Mouse (Mus musculus) granulocyte monocyte progenitor cell, adult 5-6 weeks (primary cell): Measurements from ENCODE around the gene Zfp235. TPM values are rescaled to one million over a fixed set of nuclear protein-coding genes. Genes with fewer than 3 reads are reported as not detected.

Source experiments
- ATAC-seq: replicated peaks from 2 replicates; pipeline ENCODE4 v1.8.0; 2016; ENCODE audit warnings: mild to moderate bottlenecking, moderate TSS enrichment, inconsistent platforms; ENCODE audit not compliant: poor library complexity, severe bottlenecking
- total RNA-seq, 2 experiments: library from RNA; stranded (forward) in 1 of 2; stranded (reverse) in 1 of 2; fragments of 200-712, 200-1000 nt in 1 of 2; fragments of >200 nt in 1 of 2; fragmentation: Nextera tagmentation in 1 of 2; gene quantifications; 2 replicates each; pipeline ENCODE4 v1.2.3; 2014 to 2017

Gene Zfp235
- total RNA-seq (2014; fragmentation: Nextera tagmentation) (8.6 and 10.4 TPM in 2 replicates), total RNA-seq (2017) (8.9 and 9.6 TPM in 2 replicates)

DNA sequence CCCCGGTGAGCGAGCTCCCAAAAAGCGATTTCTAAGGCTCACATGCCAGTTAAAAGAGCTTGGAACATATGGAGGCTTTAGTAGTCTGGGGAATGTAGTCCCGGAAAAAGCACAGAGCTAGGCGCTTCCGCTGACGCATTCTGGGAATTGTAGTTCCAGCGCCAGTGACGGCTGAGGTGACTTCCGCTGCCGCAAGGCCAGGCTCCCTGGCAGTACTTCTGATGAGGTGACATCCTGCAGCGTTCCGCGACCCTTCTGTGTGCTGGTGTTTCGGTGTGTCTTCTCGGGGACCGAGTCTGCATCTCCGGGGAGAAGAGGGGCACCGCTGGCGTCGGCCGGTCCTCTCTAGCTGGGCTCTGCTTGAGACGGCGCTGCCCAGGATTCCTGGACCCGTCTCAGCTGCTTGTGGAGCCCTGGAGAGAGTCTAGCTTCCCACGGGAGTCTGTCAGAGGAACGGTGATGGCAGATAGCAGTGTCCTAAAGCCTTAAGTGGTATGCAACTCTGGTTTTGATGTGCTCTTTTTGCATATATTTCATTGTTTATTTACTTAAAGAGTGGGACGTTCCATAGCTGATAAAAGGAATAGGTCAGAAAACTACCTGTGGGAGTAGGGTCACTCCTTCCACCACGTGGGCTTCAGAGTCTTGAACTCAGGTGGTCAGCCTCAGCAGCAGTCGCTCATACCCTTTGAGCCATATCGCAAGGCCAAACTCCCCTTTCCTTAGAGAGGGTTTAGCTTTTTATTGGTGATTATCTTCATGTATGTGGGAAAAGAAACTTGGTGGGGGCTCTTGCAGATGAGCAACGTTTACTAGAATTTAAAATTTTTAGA lies at the start of gene Zfp235:
Gene Zfp235, plus strand, starts transcription at position 174 of the 833 bp plus-strand sequence.
- ATAC-seq = peak; percentile 100

DNA sequence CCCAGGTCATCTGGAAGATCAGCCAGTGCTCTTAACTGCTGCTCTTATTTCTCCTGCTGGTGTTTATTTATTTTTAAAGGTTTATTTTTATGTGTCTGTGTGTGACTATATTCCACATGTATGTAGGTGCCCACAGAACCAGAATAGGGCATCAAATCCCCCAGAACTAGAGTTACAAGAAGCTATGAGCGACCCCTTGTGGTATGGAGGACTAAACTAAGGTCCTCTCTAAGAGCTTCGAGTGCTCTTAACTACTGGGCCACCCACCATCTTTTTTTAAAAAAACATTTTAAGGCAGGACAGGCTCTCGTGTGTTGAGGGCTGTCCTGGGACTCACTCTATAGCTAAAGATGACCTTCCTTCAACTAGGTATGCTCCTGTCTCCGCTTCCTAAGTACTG lies 47.1 kb upstream of the Zfp235 start:
- ATAC-seq = no peak

DNA sequence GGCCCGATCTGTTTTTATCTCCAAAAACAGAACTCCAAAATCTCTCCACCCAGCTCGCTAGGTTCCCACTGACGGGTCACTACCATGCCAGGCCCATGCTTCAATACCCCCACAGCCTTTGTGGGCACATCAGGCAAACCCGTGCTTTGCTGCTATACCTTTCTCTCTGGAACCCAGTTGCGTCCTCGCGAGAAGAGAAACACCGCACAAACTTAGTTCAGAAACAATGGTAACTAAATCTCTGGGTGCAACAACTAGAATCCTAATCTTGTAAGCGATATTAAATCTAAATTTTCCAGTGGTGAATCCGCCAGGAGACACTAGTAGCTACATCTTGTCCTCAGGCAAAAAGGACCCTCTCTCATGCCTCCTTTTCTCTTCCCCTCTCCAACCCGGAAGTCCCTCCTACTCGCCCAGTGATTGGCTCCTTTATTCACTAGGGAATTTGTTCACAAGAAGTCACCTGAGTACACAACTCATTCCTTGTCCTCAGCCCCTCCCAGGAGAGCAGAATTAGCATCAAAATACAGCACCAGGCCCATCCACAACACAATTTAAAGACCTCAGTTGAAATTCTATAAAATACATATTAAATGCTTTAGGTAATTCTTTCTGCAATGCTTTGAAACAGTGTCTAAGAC lies 46.4 kb upstream of the Zfp235 start:
- no peak for ATAC-seq

DNA sequence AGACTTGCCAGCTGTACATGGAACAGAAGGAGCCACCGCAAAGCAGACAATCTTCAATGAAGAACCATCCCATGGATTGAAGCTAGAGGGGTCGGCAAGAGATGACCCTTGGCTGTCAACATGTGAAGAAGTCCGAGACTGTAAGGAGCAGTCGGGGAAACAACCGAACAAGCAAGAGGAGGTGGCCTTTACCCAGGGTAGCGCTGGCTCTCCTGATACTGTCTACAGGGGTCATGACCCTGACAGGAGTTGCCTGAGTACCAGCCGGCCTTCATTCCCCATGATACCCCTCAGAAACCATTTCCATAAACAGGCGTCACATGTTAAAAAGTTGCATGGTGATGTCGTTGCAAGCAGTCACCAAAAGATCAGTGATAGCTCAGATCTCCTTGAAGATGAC lies 29.6 kb upstream of the Zfp235 start:
- ATAC-seq = no peak

DNA sequence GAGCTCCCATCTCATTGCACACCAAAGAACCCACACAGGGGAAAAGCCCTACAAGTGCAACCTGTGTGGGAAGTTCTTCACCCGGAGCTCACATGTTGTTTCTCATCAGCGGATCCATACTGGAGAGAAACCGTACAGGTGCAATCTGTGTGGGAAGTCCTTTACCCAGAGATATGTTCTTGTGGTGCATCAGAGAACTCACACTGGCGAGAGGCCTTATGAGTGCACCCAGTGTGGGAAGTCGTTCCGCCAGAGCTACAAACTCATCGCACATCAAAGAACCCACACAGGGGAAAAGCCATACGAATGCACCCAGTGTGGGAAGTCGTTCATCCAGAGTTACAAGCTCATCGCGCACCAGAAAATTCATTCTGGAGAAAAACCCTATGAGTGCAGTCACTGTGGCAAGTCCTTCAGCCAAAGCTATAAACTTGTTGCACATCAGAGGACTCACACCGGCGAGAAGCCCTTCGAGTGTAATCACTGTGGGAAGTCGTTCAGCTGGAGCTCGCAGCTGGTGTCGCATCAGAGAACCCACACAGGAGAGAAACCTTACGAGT lies 28.7 kb upstream of the Zfp235 start:
- no peak for ATAC-seq

DNA sequence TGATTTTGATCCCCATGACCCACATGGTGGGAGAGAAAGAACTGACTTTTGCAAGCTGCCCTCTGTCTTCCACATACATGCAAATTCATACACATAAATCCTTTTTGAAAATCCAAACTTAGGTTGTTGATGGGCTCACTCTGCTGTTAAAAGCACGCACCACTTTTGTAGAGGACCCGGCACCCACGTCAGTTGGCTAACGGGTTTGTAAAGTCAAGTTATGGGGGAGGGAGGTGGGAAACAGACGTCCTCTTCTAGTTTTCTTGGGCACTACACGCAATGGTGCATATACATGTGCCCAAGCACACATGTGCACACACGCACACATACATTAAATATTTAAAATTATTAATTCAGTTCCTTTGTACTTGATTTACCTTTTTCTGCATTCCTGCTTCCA lies 23.1 kb upstream of the Zfp235 start:
- ATAC-seq = no peak

DNA sequence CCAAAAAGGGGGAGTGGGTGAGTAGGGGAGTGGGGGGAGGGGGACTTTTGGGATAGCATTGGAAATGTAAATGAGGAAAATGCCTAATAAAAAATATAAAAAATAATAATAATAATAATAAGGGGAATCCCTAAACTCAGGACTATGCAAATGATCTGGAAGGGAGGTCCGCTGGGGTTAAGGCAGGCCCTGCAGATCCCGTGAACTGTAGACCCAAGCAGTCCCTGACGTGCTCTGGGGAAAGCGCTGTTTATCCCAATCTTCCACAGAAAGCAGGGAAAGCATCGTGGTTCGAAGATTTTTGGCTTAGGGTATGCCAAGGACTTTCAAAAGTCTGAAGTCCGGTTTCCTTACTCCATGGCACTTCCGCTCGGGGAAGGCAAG lies 22.2 kb upstream of the Zfp235 start:
- no peak for ATAC-seq

DNA sequence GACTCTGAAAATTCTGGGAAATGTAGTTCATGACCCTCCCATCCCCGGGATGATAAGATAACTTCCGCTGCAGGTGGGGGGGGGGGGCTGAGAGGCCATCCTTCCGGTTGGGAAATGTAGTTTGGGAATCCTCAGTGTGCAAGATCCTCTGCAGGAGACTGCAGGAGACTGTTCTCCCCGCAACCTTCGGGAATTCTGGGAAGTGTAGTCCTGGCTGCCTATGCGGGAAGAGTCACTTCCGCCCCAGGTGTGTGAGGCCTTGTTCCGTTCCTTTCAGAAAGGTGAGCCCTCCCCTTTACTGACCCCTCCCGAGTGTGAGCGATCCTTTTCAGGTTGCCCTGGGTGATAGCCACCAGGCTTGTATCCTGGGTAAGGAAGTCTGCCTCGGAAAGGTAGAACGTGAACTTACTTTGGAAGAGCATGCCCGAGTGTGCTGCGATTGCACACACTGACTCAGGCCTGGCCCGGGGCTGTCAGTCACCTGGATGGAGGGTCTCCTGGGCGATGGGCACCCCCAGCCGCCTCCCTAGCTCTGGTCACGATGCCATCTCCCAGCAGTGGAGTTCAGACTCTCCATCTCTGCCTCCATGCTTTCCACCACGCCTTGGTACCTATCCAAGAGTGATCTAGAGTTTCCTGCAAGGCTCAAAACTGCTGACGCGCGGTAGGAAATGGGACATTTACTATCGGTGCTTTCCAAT lies 21.7 kb upstream of the Zfp235 start, which contains the start of gene Zfp112:
Gene Zfp112, plus strand, starts transcription at position 159 of the 701 bp plus-strand sequence.
- peak; percentile 48 for ATAC-seq

DNA sequence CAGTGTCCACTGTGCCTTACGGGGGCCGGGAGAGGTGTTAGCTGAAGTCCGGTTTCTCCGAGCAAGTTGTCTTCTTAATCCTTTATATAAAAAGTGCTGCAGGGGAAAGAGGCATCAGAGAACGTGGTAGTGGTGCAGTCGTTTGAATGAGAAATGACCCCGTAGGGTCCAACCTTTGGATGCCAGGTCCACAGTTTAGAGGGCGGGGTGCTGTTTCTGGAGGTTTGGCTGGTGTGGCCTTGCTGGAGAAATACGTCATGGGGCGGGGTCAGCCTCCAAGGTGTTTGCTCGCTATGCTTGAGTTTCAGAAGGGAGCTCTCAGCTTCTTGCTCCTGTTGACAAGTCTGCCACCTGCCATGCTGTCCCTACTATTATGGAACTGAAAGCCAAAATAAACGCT lies 21.0 kb upstream of the Zfp235 start:
- peak; percentile 68 for ATAC-seq

DNA sequence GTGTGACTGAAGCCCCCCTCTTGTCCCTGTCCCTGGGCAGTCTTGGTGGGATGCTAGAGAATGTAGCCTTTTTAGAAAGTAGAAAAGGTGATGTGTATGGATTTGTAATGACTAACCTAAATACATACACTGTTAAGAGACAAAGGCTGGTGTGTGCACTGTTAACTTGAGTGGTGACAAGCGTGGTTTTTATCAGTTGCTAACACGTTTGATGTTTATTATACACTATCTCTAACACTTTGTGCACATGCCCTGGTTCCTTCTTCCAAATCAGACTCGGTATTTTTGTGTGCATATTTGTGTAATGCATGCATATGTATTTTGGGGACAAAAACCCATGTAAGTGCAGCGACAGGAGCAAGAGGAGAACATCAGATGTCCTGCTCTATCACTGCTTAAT lies 17.3 kb upstream of the Zfp235 start:
- no peak for ATAC-seq

DNA sequence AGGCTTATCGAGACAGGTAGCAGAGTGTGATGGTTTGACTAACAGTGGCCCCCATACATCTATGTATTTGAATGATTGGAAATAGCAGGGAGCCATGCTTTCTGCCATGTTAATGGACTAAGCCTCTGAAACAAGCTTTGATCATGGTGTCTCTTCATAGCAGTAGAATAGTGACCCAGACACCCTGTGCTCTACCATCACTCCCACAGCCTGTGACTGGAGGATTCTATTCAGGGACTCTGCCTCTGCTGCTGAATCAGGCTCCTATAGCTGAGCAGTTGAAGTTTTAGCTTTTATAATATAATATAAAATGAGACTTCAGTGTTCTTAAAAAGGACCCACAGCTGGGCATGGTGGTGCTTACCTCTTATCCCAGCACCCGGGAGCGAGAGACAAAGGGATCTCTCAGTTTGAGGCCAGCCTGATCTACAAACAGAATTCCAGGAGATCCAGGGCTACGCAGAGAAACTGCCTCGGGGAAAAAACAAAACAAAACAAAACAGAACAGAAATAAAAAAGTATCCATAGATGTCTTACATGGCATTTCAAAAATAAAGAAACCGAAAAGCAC lies 459 bp upstream of the Zfp235 start:
- 0 out of 2 replicates have a peak, but pooled peaks have one; percentile 1 for ATAC-seq

DNA sequence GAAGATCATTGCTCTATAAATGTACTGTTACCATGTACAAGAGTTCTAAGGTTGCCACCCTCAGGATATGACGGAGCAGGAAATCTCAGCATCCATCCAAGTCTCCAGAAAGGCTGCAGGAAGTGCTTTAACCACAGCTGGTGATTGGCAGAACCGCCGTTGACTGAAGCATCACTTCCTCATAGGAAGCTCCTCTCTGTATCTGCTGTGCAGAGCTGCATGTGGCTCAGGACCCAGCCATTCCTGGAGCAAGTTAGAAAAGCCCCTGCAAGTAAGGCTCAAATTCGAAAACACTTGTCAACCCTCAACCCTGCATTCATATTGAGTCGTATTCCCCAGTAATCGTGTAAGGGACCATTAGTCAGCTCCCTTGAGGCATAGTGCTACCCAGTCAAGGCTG lies 8.6 kb downstream of the Zfp235 start:
- ATAC-seq = peak; percentile 98

DNA sequence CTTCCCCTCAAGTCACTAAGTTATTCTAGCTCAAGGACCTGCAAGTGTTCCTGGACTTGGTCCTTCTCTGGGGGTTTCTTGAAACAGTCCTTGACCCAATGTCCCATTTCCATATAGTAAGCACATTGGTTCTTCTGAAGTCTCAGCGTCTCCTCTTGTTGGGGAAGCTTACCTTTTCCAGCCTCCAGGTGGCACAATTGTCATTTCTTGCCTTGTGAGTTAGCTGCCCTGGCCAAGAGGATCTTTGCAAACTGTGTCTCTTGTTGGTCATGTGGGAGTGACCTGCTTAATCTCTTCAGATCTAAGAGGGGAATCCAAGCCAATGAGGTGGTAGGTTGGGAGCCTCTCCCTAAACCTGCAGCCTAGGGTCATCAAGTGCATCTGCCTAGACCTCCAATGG lies 19.3 kb downstream of the Zfp235 start:
- ATAC-seq = peak; percentile 90

DNA sequence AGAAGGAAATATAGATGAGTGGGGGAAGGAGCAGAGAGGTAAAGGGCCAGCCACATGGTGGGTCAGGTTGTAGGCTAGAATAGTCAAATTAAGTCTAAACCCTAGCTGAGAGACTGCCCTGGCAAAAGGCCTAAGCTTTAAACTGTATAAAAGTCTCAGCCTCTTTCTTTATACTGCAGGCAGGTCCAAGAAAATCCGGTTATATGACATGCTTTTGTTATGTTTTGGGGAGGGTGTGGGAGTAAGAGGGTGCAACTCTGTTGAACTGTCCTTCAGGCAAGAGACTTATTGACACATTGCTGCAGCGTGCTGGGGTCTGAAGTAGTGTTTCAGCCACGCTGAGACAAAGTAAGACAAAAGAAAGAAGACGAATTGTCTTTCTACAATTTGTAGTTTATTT lies 38.2 kb downstream of the Zfp235 start:
- no peak for ATAC-seq

DNA sequence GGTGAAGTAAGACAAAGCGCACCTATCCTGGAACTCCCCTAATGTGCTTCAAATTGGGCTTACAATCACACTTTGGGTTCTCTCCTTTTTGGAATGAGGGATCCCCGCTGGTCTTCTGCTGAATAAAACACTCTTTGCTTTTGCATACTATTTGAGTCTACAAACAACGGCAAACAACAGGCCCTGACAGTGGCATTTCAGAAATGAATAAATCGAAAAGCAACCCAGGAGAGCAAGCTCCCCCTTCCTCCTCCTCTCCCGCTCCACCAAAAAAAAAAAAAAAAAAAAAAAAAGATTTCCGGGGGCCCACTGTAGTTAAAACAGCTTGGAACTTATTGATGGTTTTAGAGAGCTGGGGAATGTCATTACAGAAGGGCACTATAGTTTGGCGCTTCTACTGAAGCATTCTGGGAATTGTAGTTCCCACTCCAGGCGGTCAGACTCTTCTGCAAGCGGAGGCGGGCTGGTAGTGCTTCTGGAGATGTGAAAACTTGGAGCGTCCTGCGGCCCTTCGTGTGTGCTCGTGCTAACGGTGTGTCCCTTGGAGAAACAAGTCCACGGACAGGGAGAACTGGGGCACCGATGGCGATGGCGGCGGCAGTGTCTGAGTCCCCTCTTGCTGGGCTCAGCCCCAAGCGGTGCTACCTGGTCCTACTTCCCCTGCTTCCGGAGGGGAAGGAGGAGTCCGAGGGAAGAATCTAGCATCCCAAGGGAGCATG lies 40.8 kb downstream of the Zfp235 start, which contains the start of gene Zfp114:
Gene Zfp114, plus strand, starts transcription at position 443 of the 719 bp plus-strand sequence.
- peak; percentile 89 for ATAC-seq

DNA sequence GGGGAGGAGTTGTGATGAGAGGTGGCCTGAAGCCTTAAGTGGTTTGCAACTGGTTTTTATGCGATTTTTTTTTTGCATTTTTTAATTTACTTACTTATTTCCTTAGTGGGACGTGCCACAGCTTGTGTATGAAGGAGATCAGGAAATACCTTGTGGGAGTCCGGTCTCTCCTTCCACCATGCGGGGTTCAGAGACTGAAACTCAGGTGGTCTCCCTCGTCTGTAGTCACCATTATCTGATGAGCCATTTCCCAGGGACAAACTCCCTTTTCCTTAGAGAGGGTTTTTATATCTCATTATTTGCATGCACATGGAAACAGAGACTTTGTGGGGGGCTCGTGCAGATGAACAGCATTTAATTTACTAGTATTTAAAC lies 41.4 kb downstream of the Zfp235 start:
- ATAC-seq = no peak

DNA sequence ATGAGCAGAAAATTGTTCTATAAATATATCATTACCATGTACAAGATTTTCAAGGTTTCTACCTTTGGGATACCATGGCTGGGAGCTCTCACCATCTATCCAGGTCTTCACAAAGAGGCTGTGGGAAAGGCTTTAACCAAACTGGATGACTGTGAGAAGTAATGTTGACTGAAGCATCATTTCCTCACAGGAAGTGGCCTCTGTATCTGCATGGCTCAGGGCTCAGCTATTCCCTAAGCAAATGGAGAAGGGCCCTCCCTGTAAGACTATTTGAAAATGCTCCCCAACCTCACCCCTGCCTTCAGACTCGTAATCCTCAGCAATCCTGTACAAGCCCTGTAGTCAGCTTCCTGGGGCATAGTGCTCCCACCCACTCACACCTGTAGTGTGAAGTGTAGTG lies 53.6 kb downstream of the Zfp235 start:
- ATAC-seq = no peak

DNA sequence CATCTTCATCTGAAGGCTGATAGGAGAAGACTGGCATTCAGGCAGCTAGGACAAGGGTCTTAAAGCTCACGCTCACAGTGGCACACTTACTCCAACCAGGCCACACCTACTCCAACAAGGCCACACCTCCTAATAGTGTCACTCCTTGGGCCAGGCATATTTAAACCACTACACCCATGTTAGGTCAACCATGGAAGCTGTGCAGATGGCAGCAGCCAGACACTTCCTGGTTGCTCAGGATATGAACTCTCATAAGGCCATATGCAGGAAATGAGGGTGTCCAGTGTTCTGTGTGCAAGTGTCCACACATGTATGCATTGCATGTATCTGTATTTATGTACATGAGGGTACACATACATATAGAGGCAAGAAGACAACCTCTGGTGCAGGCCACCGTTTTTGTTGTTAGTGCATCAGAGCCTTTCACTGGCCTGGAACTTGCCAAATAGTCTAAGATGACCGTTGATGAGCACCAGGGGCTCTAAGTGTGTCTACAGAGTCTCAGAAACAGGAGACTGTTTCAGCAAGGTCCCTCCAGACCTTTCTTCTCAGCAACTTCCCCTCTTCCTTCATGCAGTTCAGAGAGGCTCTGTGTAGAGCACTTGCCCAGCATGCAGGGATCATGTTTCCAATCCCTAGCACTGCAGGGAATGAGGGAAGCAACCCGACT lies 55.1 kb downstream of the Zfp235 start:
- ATAC-seq = peak; percentile 66

DNA sequence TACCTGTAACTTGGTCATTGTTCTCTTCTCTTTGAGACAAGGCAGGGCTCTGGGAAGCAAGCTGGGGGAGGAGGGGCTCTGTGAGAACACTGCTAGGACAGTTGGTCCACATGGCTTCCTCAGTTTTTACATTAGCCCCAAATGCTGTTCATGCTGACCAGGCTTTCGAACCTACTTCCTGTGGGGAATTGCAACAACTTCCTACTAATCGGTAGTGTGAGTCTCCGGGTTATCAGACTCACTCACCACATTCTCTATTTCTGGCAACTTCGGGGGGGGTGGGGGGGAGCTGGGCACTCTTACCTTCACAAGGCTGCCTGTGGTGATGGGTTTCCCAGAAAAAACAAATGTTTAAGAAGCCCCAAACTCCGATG lies 55.6 kb downstream of the Zfp235 start:
- peak; percentile 89 for ATAC-seq
